Mouse (Mus musculus) urinary bladder, postnatal 36 days (tissue): Measurements from ENCODE around the gene Rplp0.
"Not testable (repeated sequence)": the region's sequence is repeated elsewhere in the genome, so short reads cannot be mapped to it uniquely, and the experiment has no call there.

ENCODE experiments used
- DNase-seq, 2 experiments: peaks; one replicate each; pipeline ENCODE4 v3.0.0; 2022; ENCODE audit warnings: low spot score in 2 of 2, mixed read lengths in 1 of 2

The Rplp0 gene

DNA sequence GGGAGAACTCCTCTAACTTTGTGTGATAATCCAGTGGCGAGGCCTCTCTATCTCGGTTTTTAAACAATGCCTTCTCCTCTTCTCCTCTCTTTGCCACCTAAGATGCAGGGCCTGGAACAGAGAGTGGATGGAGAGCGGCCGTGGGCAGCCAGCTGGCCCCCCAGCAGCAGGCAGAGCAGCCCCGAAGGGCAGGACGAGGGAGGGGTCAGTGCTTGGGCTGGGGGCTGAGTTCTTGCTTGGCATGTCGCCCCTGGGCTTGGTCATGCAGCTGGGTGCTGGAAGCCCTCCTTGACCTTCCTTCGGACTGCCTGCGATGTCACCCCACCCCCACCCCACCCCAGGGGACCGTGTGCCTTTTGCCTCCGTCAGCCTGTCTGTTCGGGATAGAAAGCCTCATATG is 7.9 kb upstream of the Rplp0 start:
- no peak for DNase-seq

- no peak for DNase-seq
Observed at GRCm38 (mm10) chr5:115551799-115552198, 7.5 kb upstream of the Rplp0 start.

DNA sequence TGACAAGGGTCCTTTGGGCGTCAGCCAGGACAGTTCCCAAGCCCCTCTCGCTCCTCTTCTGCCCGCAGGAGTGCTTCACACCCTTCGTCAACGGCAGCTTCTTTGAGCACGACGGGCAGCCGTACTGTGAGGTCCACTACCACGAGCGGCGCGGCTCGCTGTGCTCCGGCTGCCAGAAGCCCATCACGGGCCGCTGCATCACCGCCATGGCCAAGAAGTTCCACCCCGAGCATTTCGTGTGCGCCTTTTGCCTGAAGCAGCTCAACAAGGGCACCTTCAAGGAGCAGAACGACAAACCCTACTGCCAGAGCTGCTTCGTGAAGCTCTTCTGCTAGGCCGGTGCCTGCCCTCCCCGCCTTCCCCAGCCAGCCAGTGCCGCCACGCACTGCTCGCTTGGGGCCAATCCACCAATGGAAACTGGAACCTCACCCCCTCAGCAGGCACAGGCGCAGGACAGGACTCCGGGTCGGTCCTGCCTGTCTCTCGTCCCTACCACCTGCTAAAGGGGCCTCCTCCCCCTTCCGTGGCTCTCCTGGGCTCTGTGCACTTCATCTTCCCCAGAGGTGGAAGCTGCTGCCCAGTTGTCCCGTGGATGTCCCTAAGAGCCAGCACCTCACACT is 5.4 kb upstream of the Rplp0 start:
- no peak for DNase-seq

DNA sequence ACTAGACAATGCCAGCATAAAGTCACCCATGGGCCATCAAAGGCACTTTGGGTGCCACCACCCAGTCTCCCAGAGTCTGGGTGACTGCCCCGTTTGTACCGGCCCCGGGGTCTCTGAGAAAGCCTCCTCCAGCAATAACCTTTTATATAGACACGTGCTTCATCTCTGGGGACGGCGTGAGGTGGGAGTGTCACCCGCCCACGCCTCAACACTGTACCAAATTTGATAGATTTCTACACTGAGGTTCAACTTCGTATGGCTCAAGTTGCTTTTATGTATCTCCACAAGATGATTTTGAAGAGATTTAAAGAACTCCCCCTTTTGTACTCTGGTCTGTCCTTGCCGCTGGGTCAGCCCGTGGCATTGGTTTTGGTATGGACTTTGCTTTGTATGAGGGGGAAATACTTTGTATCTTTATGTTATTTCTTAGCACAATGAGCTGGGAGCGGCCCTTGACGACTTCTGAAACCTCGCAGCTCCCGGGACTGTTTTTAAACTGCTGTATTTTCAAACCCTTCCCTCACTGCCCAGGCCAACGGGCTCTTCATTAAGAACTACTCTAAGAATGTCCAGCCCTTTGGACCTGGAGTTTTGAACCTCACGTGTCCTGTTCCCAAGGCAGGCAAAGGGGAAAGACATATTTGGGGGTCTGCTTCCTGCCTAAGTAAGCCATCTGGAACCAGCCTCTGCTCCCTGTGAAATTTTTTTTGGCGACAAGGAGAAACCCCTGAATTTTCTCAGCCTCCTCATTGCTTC is 4.6 kb upstream of the Rplp0 start:
- no peak for DNase-seq

DNA sequence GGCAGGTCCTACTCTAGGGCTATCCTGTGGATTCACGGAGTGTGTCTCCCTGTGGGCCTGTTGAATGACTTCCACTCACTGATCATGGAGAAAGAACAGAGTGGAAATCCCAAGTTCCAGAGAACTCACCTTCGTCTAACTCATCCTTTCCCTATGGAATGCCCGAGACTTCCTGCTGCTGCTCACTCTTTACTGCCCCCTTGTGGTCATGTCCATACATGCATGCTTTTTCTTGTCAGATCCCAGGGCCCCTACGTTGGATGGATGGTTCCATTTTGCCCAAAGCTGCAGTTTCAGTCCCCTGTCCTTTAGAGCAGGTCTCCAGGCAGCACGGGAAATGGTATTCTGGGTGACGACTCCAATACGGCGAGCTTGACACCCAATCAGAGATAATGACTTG is 3.0 kb upstream of the Rplp0 start:
- peak; percentile 58 to 72 for DNase-seq

GRCm38 (mm10) chr5:115558182-115558794 is 979 bp upstream of the Rplp0 start:
- DNase-seq, result no peak

DNA sequence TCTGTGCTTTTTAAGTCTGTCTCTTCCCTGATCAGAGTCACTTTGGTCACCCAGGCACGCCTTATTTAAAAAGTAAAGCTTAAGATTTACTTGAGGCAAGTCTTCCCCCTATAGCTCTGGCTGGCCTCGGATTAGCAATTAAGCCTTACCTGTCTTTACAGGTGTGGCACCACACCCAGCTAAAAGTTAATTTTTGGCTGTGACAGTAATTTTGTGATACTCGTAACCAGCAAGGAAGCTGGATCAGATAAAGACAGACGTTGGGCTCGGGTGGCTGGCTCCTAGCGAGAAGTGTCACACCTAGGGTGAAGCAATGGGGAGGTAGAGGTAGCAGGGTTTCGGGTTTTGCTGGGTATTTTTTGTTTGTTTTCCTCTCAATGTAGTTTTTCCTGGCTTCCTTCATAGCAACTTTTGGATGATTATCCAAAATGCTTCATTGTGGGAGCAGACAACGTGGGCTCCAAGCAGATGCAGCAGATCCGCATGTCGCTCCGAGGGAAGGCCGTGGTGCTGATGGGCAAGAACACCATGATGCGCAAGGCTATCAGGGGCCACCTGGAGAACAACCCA is 1.2 kb downstream of the Rplp0 start:
- no peak for DNase-seq

DNA sequence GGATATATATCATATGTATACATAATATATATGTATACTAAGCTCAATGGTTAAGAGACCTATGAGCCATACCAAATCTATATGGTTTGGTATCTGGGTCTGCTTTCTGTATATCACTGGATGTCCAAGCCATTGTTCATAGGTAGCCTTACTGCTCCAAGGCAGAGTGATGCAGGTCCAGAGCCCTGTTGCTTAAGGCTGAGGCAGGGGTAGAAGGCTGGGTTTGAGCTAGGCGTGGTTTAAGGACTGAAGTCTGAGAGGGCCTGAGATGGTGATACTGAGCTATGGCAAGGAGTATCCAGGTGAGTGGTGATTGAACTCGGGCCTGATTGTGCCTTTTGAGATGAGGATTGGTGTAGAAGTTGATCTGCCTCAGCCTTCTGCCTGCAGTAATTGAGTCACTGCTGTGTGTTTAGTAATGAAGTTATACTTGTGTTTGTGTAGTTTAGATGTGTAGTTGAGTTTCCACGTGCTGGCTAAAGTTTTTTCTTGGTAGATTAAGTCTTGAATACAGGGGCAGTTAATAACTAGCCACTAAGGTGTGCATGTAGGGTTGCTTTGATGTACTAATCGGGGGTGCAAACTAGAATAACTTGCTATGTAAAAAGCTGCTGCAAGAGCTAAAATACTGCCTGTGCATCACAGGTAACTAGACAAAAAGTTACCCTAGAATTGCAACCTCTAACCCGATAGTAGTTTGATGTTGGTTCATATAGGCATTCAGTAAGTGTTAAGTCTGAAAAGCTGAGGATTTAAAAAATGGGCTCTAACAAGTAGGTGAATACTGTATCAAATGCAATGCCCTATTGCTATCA is 4.7 kb downstream of the Rplp0 start:
- DNase-seq, result no peak

GRCm38 (mm10) chr5:115564737-115565393 is 5.6 kb downstream of the Rplp0 start, which contains the start of gene Gcn1l1:
TSS of gene Gcn1l1 (plus strand) at chr5:115565254.
- peak; percentile 65 to 75 for DNase-seq

DNA sequence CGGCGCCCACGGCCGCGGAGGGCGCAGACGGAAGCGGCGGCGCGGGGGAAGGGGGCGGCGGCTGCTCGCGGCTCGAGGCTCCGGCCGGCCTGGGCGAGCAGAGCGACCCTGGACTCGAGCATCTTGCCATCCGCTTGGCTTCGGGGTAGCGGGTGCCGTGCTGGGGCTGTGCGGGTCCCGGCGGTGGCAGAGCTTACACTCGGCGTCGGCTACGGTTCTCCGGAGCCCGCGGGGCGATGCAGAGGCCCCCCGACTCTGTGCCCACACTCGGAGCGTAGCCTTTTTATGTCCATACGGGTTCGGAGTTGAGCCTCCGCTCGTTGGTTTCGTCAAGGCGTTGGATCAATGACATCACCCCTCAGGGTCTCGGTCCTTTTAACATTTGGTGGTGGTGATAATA is 6.1 kb downstream of the Rplp0 start:
- DNase-seq, result no peak

- DNase-seq, result no peak
Observed at GRCm38 (mm10) chr5:115568681-115569080, 9.4 kb downstream of the Rplp0 start.

DNA sequence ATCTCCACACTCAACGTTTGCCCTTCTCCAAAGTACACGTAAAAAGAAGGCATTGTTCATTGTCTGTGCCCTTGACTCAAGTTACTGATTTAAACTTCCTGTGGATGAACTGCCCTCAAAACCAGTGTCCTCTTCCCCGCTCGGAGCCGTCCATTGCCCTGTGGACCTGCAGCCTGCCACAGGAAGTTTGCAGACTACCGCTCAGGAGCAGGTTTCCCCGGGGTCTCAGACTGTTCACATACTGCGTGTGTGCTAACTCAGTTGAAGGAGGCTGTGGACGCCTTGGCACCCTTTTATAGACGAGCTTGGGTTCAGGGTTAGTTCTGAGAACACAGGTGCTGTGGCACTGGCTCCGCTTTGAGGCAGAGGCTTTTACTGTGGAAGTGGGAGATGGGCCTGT is 10.0 kb downstream of the Rplp0 start:
- no peak for DNase-seq

DNA sequence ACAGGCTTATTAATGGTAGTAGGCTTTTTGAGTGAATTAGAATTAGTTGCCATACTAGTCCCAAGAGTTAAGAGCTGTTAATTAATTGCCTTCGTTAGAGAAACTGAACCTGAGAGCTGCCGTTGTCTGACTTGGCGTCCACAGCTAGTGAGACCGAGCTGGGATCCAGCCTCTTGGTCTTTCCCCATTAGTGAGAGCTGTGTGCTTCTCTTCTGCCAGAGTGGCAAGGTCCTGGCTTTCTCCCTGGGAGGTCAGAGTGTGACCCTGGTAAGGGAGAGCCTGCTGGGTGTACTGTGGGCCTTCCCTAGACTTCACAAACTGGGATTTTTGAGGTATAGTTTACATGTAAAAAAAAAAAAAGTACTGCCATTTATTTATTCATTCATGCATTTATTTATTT is 10.5 kb downstream of the Rplp0 start:
- DNase-seq, result no peak

GRCm38 (mm10) chr5:115571086-115571485 is 11.8 kb downstream of the Rplp0 start:
- DNase-seq, result no peak

GRCm38 (mm10) chr5:115572679-115573535 is 13.6 kb downstream of the Rplp0 start:
- DNase-seq, result no peak

GRCm38 (mm10) chr5:115574992-115575391 is 15.7 kb downstream of the Rplp0 start:
- peak; percentile 15 to 42 for DNase-seq

- DNase-seq, result not testable (repeated sequence)
Observed at GRCm38 (mm10) chr5:115577686-115578085, 18.4 kb downstream of the Rplp0 start.

DNA sequence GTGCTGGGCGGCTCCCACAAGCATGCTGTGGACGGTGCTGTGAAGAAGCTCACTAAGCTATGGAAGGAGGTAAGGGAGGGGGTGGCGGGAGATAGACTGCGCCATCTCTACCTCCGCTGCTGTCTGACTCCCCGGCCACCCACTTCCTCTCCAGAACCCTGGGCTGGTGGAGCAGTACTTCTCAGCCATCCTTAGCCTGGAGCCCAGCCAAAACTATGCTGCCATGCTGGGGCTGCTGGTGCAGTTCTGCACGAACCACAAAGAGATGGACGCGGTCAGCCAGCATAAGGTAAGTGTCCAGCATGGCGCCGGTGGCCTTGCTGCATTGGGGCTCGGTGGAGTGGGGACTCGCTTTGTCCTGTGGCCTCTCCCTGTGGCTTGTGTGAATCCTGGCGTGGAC is 19.7 kb downstream of the Rplp0 start:
- no peak for DNase-seq

GRCm38 (mm10) chr5:115579363-115579762 is 20.1 kb downstream of the Rplp0 start:
- no peak for DNase-seq
